Mouse (Mus musculus) lung, embryonic 14.5 days (tissue): ENCODE data around the gene Mdp1. TPM values are rescaled to one million over a fixed set of nuclear protein-coding genes. Genes with fewer than 3 reads are reported as not detected.
A peak's percentile ranks its signal among the peaks of the same experiment; 100 is the strongest.

ENCODE experiments used
- ATAC-seq: fragments of 200-750 bp; cut with Nextera tagmentation; 2 replicates; pipeline ENCODE4 v1.8.0; 2017; ENCODE audit warnings: mild to moderate bottlenecking, moderate TSS enrichment, moderate library complexity; ENCODE audit not compliant: insufficient read depth
- DNase-seq: peaks from one replicate; pipeline ENCODE4 v3.0.0-alpha.2; 2015
- H3K27ac ChIP-seq: fragments of 300-500 bp; sonication (generic); 2 replicates; pipeline ENCODE4 v1.5.1; 2014; ENCODE audit warnings: low read depth, mild to moderate bottlenecking, moderate library complexity
- H3K27me3 ChIP-seq: fragments of 300-500 bp; sonication (generic); 2 replicates; pipeline ENCODE4 v1.6.1; 2014; ENCODE audit warnings: low read length, control low read depth; ENCODE audit not compliant: insufficient read depth
- H3K36me3 ChIP-seq: fragments of 300-500 bp; sonication (generic); 2 replicates; pipeline ENCODE4 v1.6.1; 2014; ENCODE audit warnings: control low read depth; ENCODE audit not compliant: insufficient read depth
- H3K4me1 ChIP-seq: fragments of 300-500 bp; sonication (generic); 2 replicates; pipeline ENCODE4 v1.6.1; 2014; ENCODE audit warnings: antibody characterized with exemption, control low read depth; ENCODE audit not compliant: insufficient read depth
- H3K4me2 ChIP-seq: fragments of 300-500 bp; sonication (generic); 2 replicates; pipeline ENCODE4 v1.6.1; 2014; ENCODE audit warnings: mild to moderate bottlenecking
- H3K4me3 ChIP-seq: fragments of 300-500 bp; sonication (generic); 2 replicates; pipeline ENCODE4 v1.5.1; 2014; ENCODE audit warnings: low read depth, low read length
- H3K9ac ChIP-seq: fragments of 300-500 bp; sonication (generic); 2 replicates; pipeline ENCODE4 v1.6.1; 2014
- H3K9me3 ChIP-seq: fragments of 300-500 bp; sonication (generic); 2 replicates; pipeline ENCODE4 v1.6.1; 2016; ENCODE audit warnings: low read depth, low read length, control low read depth
- CTCF ChIP-seq: IDR thresholded peaks from 2 replicates; pipeline ENCODE4 v1.5.1; 2016; ENCODE audit warnings: antibody characterized with exemption, low read depth
- WGBS: fragments of 180-500 bp; shearing (Covaris S2); extraction: QIAGEN DNeasy Blood & Tissue Kit; methylation state at CpG from one replicate; pipeline ENCODE4 v1.1.7; 2014; 5-methylcytosine and 5-hydroxymethylcytosine counted together
- polyA plus RNA-seq: library from polyadenylated mRNA; unstranded; fragments of >200 nt; fragmentation: Nextera tagmentation; extraction: Ambion mirVana; gene quantifications from 2 replicates; pipeline ENCODE4 v1.2.1, GENCODE M21; 2014

Gene Mdp1
- polyA plus RNA-seq, 1 experiment from 2014 or later, result 52.0 TPM

GRCm38 (mm10) chr14:55634874-55635522 lies 25.3 kb downstream of the Mdp1 start:
- 3% methylated on average over 23 of the region's 23 CpGs for WGBS
- TF ChIP-seq CTCF, result no peak
- peaks cover 81% of the 10 kb centered on the region for H3K36me3 ChIP-seq
- peak overlapping the region; percentile 96 for H3K4me2 ChIP-seq
- H3K4me1 ChIP-seq, result no peaks in the 10 kb centered on the region
- no peak for DNase-seq
- peak overlapping the region; percentile 69 for H3K4me3 ChIP-seq
- H3K9ac ChIP-seq, result peak overlapping the region; percentile 69
- H3K9me3 ChIP-seq, result no peaks in the 10 kb centered on the region
- peak; percentile 57 for ATAC-seq
- no peaks in the 10 kb centered on the region for H3K27me3 ChIP-seq
- peak overlapping the region; percentile 66 for H3K27ac ChIP-seq

GRCm38 (mm10) chr14:55629312-55629711 lies 31.0 kb downstream of the Mdp1 start:
- H3K4me3 ChIP-seq, result no peak overlapping the region
- DNase-seq (peak; percentile 52), ATAC-seq (no peak)
- peaks cover 99% of the 10 kb centered on the region for H3K36me3 ChIP-seq
- H3K9me3 ChIP-seq, result no peaks in the 10 kb centered on the region
- WGBS, result 63% methylated on average over 5 of the region's 5 CpGs
- H3K27ac ChIP-seq, result no peak overlapping the region
- H3K9ac ChIP-seq, result no peak overlapping the region
- no peaks in the 10 kb centered on the region for H3K4me1 ChIP-seq
- H3K27me3 ChIP-seq, result no peaks in the 10 kb centered on the region
- TF ChIP-seq CTCF, result peak; percentile 78
- no peak overlapping the region for H3K4me2 ChIP-seq

DNA sequence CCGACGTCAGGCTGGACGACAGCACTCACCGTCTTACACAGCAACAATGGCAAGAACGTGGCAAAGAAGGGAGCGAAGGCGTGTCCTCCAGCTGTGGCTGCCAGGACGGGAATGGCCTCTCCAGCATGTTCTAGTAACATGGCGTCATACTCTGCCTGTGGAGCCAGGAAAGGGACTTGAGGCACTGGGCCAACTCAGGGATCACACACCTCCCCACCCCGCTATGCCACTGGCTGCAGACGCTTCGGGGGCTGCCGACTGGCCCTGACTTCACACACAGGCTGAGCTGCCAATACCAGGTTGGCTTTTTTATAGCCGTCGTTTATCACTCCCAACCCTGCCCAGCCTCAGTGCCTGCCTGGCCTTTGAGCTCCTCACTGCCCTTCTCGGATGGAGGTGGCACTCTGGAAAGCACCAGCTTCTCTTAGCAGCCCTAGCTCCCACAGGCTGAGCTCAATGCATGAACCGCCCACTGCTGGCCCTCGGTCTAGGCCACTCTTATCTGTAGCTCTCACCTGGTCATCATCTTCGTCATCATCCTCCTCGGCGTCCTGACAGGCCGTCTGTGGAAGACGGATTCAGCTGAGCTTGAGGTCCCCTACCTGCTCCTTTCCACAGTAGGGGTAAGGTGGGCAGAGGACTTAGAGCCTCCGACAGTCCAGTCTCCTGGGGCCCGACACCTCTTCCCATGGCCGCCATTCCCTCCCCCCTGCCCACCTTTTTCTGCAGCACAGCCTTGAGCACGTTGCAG lies 32.1 kb downstream of the Mdp1 start:
- no peaks in the 10 kb centered on the region for H3K27me3 ChIP-seq
- no peak overlapping the region for H3K4me2 ChIP-seq
- no peaks in the 10 kb centered on the region for H3K4me1 ChIP-seq
- H3K9me3 ChIP-seq, result no peaks in the 10 kb centered on the region
- peaks cover 95% of the 10 kb centered on the region for H3K36me3 ChIP-seq
- DNase-seq (no peak), ATAC-seq (no peak)
- WGBS, result 92% methylated on average over 26 of the region's 27 CpGs
- no peak overlapping the region for H3K4me3 ChIP-seq
- H3K9ac ChIP-seq, result no peak overlapping the region
- H3K27ac ChIP-seq, result no peak overlapping the region
- TF ChIP-seq CTCF, result no peak

GRCm38 (mm10) chr14:55618486-55619195 lies 41.7 kb downstream of the Mdp1 start:
- H3K4me2 ChIP-seq, result peak overlapping the region; percentile 51
- H3K27me3 ChIP-seq, result no peaks in the 10 kb centered on the region
- no peaks in the 10 kb centered on the region for H3K4me1 ChIP-seq
- DNase-seq (no peak), ATAC-seq (no peak)
- H3K9me3 ChIP-seq, result no peaks in the 10 kb centered on the region
- no peaks in the 10 kb centered on the region for H3K36me3 ChIP-seq
- H3K9ac ChIP-seq, result peak overlapping the region; percentile 40
- H3K4me3 ChIP-seq, result peak overlapping the region; percentile 29
- 29% methylated on average over 22 of the region's 22 CpGs for whole genome bisulfite sequencing
- H3K27ac ChIP-seq, result no peak overlapping the region
- no peak for TF ChIP-seq CTCF

- Histone ChIP-seq H3K9ac (peak within 1 kb of the TSS; percentile 40), H3K27ac (peak within 1 kb of the TSS; percentile 62; the same call in 1 of the 2 replicates), H3K27me3 (no peaks in the 10 kb centered on the region), H3K36me3 (no peaks in the 10 kb centered on the region), H3K9me3 (no peaks in the 10 kb centered on the region), H3K4me3 (peak within 1 kb of the TSS; percentile 29), H3K4me2 (peak within 1 kb of the TSS; percentile 51), H3K4me1 (no peaks in the 10 kb centered on the region)
- 16% methylated on average over 21 of the region's 21 CpGs for WGBS
- DNase-seq (peak; percentile 79), ATAC-seq (peak; percentile 87)
- peak; percentile 26 for TF ChIP-seq CTCF
Observed at GRCm38 (mm10) chr14:55617822-55618221, 42.5 kb downstream of the Mdp1 start, which contains the start of gene Rec8. TSS of gene Rec8 (plus strand) at chr14:55618037.

DNA sequence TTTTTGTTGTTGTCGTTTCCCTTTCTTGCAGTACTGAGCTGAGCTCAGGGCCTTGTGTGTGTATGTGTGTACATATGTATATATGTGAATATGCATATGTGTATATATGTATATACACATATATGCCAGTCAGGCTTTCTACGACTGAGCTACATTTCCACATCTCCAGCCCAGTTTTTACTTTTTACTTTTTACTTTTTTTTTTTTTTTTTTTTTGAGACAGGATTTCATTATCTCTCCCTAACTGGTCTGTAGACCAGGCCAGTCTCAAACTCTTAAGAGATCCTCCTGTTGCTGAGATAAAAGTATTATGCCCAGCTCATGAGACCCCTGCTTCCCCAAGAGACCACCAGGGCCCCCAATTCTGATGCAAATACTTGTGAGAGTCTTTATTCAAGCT lies 43.5 kb downstream of the Mdp1 start:
- Histone ChIP-seq H3K27ac (no peak overlapping the region), H3K9me3 (no peaks in the 10 kb centered on the region), H3K27me3 (no peaks in the 10 kb centered on the region), H3K9ac (no peak overlapping the region), H3K4me3 (no peak overlapping the region), H3K4me2 (no peak overlapping the region), H3K4me1 (no peaks in the 10 kb centered on the region), H3K36me3 (no peaks in the 10 kb centered on the region)
- ATAC-seq (no peak), DNase-seq (no peak)
- TF ChIP-seq CTCF, result no peak
- 78% methylated on average over 2 of the region's 2 CpGs for WGBS

- Histone ChIP-seq H3K9me3 (no peaks in the 10 kb centered on the region), H3K4me2 (no peak overlapping the region), H3K4me1 (no peaks in the 10 kb centered on the region), H3K4me3 (no peak overlapping the region), H3K9ac (no peak overlapping the region), H3K27ac (no peak overlapping the region), H3K27me3 (no peaks in the 10 kb centered on the region), H3K36me3 (no peaks in the 10 kb centered on the region)
- ATAC-seq (no peak), DNase-seq (no peak)
- WGBS, result 31% methylated on average over 2 of the region's 2 CpGs
- TF ChIP-seq CTCF, result no peak
Observed at GRCm38 (mm10) chr14:55615876-55616275, 44.4 kb downstream of the Mdp1 start.
